Mouse (Mus musculus) liver, postnatal 0 days (tissue): ENCODE data around the gene Nanos3. TPM values are rescaled to one million over a fixed set of nuclear protein-coding genes. Genes with fewer than 3 reads are reported as not detected.

Source experiments
- ATAC-seq: fragments of 200-750 bp; cut with Nextera tagmentation; 2 replicates; pipeline ENCODE4 v1.8.0; 2017; ENCODE audit warnings: mild to moderate bottlenecking, moderate library complexity
- DNase-seq: peaks from one replicate; pipeline ENCODE4 v3.0.0-alpha.2; 2016
- H3K27ac ChIP-seq: fragments of 300-500 bp; sonication (generic); 2 replicates; pipeline ENCODE4 v1.5.1; 2014; ENCODE audit warnings: antibody characterized with exemption, moderate library complexity, mild to moderate bottlenecking, low read depth
- H3K27me3 ChIP-seq: fragments of 300-500 bp; sonication (generic); 2 replicates; pipeline ENCODE4 v1.6.1; 2014; ENCODE audit warnings: low read length, control low read depth, mixed read lengths; ENCODE audit not compliant: insufficient read depth
- H3K36me3 ChIP-seq: fragments of 300-500 bp; sonication (generic); replicated peaks from 2 replicates; pipeline ENCODE4 v1.6.1; 2014; ENCODE audit warnings: mild to moderate bottlenecking, control low read depth, low read length, moderate library complexity, mixed read lengths; ENCODE audit not compliant: insufficient read depth
- H3K4me1 ChIP-seq: fragments of 300-500 bp; sonication (generic); 2 replicates; pipeline ENCODE4 v1.6.1; 2014; ENCODE audit warnings: antibody characterized with exemption, mild to moderate bottlenecking, control low read depth; ENCODE audit not compliant: insufficient read depth
- H3K4me2 ChIP-seq: fragments of 300-500 bp; sonication (generic); 2 replicates; pipeline ENCODE4 v1.6.1; 2014; ENCODE audit warnings: low read depth, mild to moderate bottlenecking, low read length, moderate library complexity, mixed read lengths
- H3K4me3 ChIP-seq: fragments of 300-500 bp; sonication (generic); 2 replicates; pipeline ENCODE4 v1.5.1; 2014; ENCODE audit warnings: low read depth, low read length
- H3K9ac ChIP-seq: fragments of 300-500 bp; sonication (generic); replicated peaks from 2 replicates; pipeline ENCODE4 v1.6.1; 2014; ENCODE audit warnings: mild to moderate bottlenecking, moderate library complexity
- H3K9me3 ChIP-seq: fragments of 300-500 bp; sonication (generic); 2 replicates; pipeline ENCODE4 v1.6.1; 2016; ENCODE audit warnings: mild to moderate bottlenecking, control low read depth, low read length, mixed read lengths
- CTCF ChIP-seq: sonication (generic); IDR thresholded peaks from 2 replicates; pipeline ENCODE4 v1.5.1; 2016; ENCODE audit warnings: antibody characterized with exemption, low read depth
- EP300 ChIP-seq: IDR thresholded peaks from 2 replicates; pipeline ENCODE4 v1.6.1; 2016; ENCODE audit warnings: antibody characterized with exemption, low read depth, mild to moderate bottlenecking
- WGBS: fragments of 180-500 bp; shearing (Covaris S2); extraction: QIAGEN DNeasy Blood & Tissue Kit; methylation state at CpG from one replicate; pipeline ENCODE4 v1.1.7; 2014; ENCODE audit not compliant: insufficient replicate concordance; 5-methylcytosine and 5-hydroxymethylcytosine counted together
- polyA plus RNA-seq: library from polyadenylated mRNA; unstranded; fragments of >200 nt; fragmentation: Nextera tagmentation; extraction: Ambion mirVana; gene quantifications from 2 replicates; pipeline ENCODE4 v1.2.1, GENCODE M21; 2015

Gene Nanos3
- polyA plus RNA-seq, 1 experiment from 2014 or later: 0.34 TPM

DNA sequence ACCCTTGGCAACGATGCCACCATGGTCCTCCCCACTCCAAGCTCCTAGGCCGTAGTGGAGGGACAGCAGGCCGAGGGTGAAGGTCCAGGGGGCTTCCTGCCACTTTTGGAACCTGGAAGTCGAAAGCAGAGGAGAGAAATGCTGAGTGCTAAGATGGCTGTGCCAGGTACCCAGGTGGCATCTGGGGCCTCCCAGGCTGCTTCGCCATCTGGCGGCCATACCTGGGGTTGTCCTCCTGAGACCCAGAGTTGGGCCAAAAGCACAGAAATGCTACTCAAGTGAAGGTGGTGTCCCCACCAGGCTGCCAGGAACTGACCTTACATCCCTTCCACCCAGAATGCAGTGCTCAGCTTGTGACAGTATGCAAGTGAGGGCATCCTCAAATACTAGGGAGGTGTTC, 11.2 kb downstream of the Nanos3 start:
- no peak overlapping the region for H3K27ac ChIP-seq
- H3K4me2 ChIP-seq: no peak overlapping the region
- ATAC-seq: no peak
- H3K36me3 ChIP-seq: no peaks in the 10 kb centered on the region
- no peaks in the 10 kb centered on the region for H3K27me3 ChIP-seq
- no peak for DNase-seq
- TF ChIP-seq CTCF (peak; percentile 54), EP300 (no peak)
- no peak overlapping the region for H3K4me3 ChIP-seq
- H3K9me3 ChIP-seq: no peaks in the 10 kb centered on the region
- H3K9ac ChIP-seq: no peak overlapping the region
- H3K4me1 ChIP-seq: no peaks in the 10 kb centered on the region
- 75% methylated on average over 6 of the region's 6 CpGs for WGBS

DNA sequence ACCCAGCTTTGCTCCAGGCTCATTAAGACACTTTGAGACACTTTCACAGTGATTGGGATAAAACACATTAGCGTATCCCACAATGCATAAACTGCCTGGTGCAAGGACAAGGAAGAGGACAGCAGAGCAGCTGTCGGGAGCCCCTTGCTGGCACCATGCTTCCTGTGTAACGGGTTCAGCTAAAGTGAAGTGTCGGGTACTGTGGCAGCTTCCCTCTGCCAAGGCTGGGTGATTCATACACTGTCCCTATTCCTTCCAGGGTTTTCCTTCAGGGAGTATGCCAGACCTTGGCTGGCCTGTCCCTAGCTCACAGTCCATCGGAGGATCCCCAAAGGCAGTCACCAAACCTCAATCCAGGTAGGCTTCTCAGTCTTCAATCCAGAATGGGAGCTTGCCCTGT, 14.9 kb downstream of the Nanos3 start:
- no peak overlapping the region for H3K9ac ChIP-seq
- no peak overlapping the region for H3K4me2 ChIP-seq
- no peaks in the 10 kb centered on the region for H3K4me1 ChIP-seq
- H3K4me3 ChIP-seq: no peak overlapping the region
- no peaks in the 10 kb centered on the region for H3K9me3 ChIP-seq
- DNase-seq (no peak), ATAC-seq (no peak)
- no peaks in the 10 kb centered on the region for H3K27me3 ChIP-seq
- no peaks in the 10 kb centered on the region for H3K36me3 ChIP-seq
- WGBS: 72% methylated on average over 5 of the region's 5 CpGs
- no peak overlapping the region for H3K27ac ChIP-seq
- TF ChIP-seq EP300 (no peak), CTCF (no peak)

DNA sequence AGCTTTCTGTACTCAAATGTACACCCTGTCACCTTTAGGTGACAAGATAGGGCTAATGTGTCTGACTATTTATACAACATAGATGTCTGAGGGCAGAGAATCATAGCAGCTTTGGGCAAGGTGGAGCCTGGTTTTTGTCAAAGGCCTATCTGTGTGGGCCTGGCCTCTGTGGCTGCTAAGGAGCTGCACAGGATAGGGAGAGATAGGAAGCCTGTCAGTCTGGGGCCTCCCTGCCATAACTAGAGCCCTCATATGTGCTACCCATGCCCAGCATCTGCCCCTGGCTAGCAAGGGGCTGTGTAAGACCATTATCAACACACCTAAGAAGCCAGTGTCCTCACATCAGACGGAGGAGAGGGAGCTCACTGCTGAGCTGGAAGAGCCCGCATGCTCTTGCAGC, 17.3 kb downstream of the Nanos3 start:
- H3K4me2 ChIP-seq: no peak overlapping the region
- H3K9ac ChIP-seq: no peak overlapping the region
- no peaks in the 10 kb centered on the region for H3K9me3 ChIP-seq
- no peaks in the 10 kb centered on the region for H3K36me3 ChIP-seq
- H3K27ac ChIP-seq: no peak overlapping the region
- no peak for TF ChIP-seq CTCF
- no peak for TF ChIP-seq EP300
- ATAC-seq (no peak), DNase-seq (no peak)
- no peaks in the 10 kb centered on the region for H3K4me1 ChIP-seq
- no peaks in the 10 kb centered on the region for H3K27me3 ChIP-seq
- 74% methylated on average over 2 of the region's 2 CpGs for WGBS
- H3K4me3 ChIP-seq: no peak overlapping the region

DNA sequence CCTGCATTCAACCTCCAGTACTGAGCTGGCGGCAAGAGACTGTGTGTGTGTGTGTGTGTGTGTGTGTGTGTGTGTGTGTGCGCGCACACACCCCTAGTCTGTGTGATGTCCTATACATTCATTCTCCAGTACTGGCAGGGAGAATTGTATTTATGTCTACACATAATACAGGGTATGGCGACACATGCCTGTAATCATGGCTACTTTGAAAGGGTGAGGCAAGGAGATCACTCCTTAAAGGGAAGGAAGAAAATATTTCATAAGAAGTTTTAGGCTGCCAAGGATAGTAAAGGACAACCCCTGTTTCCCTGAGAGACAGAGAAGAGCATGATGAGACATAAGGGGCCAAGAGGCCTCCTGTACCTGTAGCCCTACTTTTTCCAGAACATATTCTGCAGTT, 27.4 kb downstream of the Nanos3 start:
- no peak overlapping the region for H3K27ac ChIP-seq
- no peaks in the 10 kb centered on the region for H3K9me3 ChIP-seq
- WGBS: 75% methylated on average over 4 of the region's 4 CpGs
- H3K9ac ChIP-seq: no peak overlapping the region
- no peaks in the 10 kb centered on the region for H3K27me3 ChIP-seq
- DNase-seq (no peak), ATAC-seq (no peak)
- TF ChIP-seq CTCF (no peak), EP300 (no peak)
- no peaks in the 10 kb centered on the region for H3K4me1 ChIP-seq
- no peaks in the 10 kb centered on the region for H3K36me3 ChIP-seq
- H3K4me2 ChIP-seq: no peak overlapping the region
- H3K4me3 ChIP-seq: no peak overlapping the region

DNA sequence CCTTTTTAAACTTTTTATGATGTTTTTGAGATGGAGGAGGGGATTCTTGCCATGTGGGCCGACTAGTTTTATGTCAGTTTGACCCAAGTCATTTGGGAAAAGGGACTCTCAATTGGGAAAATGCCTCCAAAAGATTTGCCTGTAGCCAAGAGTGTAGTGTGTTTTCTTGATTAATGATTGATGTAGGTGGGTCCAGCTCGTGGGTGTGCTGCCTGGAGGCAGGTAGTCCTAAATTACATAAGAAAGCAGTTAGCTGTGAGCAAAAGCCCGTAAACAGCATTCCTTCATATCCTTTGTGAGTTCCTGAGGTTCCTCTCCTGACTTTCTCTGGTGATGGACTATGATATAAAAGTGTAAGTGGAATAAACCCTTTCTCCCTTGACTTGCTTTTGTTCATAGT, 35.8 kb downstream of the Nanos3 start:
- ATAC-seq (no peak), DNase-seq (no peak)
- H3K9ac ChIP-seq: no peak overlapping the region
- no peak overlapping the region for H3K27ac ChIP-seq
- TF ChIP-seq CTCF (no peak), EP300 (no peak)
- peaks cover 22% of the 10 kb centered on the region for H3K4me1 ChIP-seq
- H3K27me3 ChIP-seq: no peaks in the 10 kb centered on the region
- H3K4me3 ChIP-seq: no peak overlapping the region
- H3K4me2 ChIP-seq: no peak overlapping the region
- no peaks in the 10 kb centered on the region for H3K9me3 ChIP-seq
- H3K36me3 ChIP-seq: peaks cover 6% of the 10 kb centered on the region; the same call in 1 of the 2 replicates
- 65% methylated on average over 3 of the region's 3 CpGs for WGBS

DNA sequence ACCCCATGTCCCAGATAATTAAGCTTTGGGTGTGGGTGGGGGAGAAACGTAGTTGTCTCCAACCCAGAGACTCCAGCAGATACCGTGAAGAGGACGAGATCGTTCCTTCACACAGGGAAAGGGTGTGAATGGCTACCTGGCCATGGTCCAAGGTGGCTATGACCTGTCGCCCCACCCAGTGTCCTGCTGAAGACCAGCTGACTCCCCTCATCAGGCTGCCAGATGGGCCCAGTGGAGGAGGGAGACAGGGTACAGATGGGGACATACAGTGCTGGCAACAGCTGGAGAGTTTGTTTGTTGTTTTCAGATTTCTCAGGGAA, 36.5 kb downstream of the Nanos3 start:
- no peak for DNase-seq

More for the DNA sequence above, 36.5 kb downstream of the Nanos3 start:
- no peaks in the 10 kb centered on the region for H3K27me3 ChIP-seq
- TF ChIP-seq CTCF (no peak), EP300 (no peak)
- H3K27ac ChIP-seq: no peak overlapping the region
- H3K9me3 ChIP-seq: no peaks in the 10 kb centered on the region
- H3K4me2 ChIP-seq: peak overlapping the region; percentile 97; the same call in 1 of the 2 replicates
- no peak for ATAC-seq
- H3K36me3 ChIP-seq: peaks cover 11% of the 10 kb centered on the region
- 88% methylated on average over 5 of the region's 5 CpGs for WGBS
- H3K4me1 ChIP-seq: peaks cover 22% of the 10 kb centered on the region
- no peak overlapping the region for H3K4me3 ChIP-seq
- H3K9ac ChIP-seq: no peak overlapping the region
